Mouse (Mus musculus) ovary, postnatal 14 days (tissue): ENCODE measurements around the gene Gm21454.
"Not testable (repeated sequence)": the region's sequence is repeated elsewhere in the genome, so short reads cannot be mapped to it uniquely, and the experiment has no call there.

Experiments
- DNase-seq: peaks from one replicate; pipeline ENCODE4 v3.0.0; 2022; ENCODE audit warnings: low spot score

Gene Gm21454

DNA sequence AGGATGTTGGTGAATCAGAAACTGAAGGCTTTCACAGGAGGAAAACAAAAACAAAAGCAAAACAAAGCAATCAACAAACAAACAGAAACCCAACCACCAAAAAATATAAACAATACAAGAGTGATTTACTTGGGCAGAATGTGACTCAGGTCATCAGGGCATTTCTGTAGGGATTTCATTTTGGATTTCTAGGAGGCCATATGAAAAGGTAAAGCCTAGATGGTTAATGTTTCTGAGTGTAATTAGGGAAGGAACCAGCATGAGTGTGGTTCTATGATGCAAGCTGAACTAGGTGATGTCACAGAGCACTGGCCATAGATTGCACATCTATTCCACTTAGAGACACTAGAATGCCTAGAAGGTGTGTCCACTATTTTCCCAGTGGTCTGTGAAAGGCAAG lies at the start of gene Gm21454, which contains the start of gene Gm21440:
Gene Gm21454 (plus strand): TSS at position 352 of the 400 bp plus-strand sequence.
Gene Gm21440 (plus strand): TSS at position 301 of the 400 bp plus-strand sequence.
- not testable (repeated sequence) for DNase-seq

DNA sequence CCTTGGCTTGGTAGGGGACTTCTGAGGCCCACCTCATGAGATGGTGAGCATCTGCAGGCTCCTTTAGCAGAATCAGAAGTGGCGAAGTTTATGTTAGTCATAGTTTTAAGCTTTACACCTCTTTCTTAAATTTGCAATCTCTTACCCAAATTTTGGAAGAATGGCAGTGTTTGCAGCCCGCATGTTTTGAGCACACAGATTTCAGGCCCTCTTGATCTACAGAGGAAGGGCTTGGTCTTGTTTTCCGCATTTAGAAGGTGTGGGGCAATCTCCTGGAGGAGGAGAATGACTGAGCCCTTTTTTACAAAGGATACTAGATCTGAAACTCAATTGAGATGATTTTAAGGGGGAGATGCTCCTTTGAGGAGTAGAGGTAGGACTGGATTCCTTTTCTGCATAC lies 28.4 kb upstream of the Gm21454 start, which contains the start of gene Gm21828:
Gene Gm21828 (minus strand): TSS at position 101 of the 400 bp plus-strand sequence.
- DNase-seq = not testable (repeated sequence)

DNA sequence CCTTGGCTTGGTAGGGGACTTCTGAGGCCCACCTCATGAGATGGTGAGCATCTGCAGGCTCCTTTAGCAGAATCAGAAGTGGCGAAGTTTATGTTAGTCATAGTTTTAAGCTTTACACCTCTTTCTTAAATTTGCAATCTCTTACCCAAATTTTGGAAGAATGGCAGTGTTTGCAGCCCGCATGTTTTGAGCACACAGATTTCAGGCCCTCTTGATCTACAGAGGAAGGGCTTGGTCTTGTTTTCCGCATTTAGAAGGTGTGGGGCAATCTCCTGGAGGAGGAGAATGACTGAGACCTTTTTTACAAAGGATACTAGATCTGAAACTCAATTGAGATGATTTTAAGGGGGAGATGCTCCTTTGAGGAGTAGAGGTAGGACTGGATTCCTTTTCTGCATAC lies 96.7 kb downstream of the Gm21454 start, which contains the start of gene Gm21725:
Gene Gm21725 (minus strand): TSS at position 101 of the 400 bp plus-strand sequence.
- DNase-seq = not testable (repeated sequence)
